Mouse (Mus musculus): Measurements from ENCODE around the gene Cpeb3.
A peak's percentile ranks its signal among the peaks of the same experiment; 100 is the strongest.
"Not testable (repeated sequence)": the region's sequence is repeated elsewhere in the genome, so short reads cannot be mapped to it uniquely, and the experiment has no call there.

Cpeb3 gene

GRCm38 (mm10) chr19:37088043-37088748 lies 120.2 kb downstream of the Cpeb3 start:
- DNase-seq (ENCODE audit: low spot score in 2 of 2) = no peak

- DNase-seq (ENCODE audit: low spot score in 2 of 2) = no peak
Measured at GRCm38 (mm10) chr19:37084546-37084945, 123.9 kb downstream of the Cpeb3 start.

- DNase-seq (ENCODE audit: low spot score in 2 of 2) = no peak
Measured at GRCm38 (mm10) chr19:37081467-37081866, 126.9 kb downstream of the Cpeb3 start.

- DNase-seq (ENCODE audit: low spot score in 2 of 2) = no peak
Measured at GRCm38 (mm10) chr19:37079151-37079550, 129.2 kb downstream of the Cpeb3 start.

- no peak for DNase-seq (ENCODE audit: low spot score in 2 of 2)
Measured at GRCm38 (mm10) chr19:37078571-37078970, 129.8 kb downstream of the Cpeb3 start.

- DNase-seq (ENCODE audit: low spot score in 2 of 2) = no peak
Measured at GRCm38 (mm10) chr19:37078064-37078463, 130.3 kb downstream of the Cpeb3 start.

- not testable (repeated sequence) for DNase-seq (ENCODE audit: low spot score in 2 of 2)
Measured at GRCm38 (mm10) chr19:37077258-37077657, 131.1 kb downstream of the Cpeb3 start.

GRCm38 (mm10) chr19:37076646-37077045 lies 131.8 kb downstream of the Cpeb3 start:
- DNase-seq (ENCODE audit: low spot score in 2 of 2) = no peak

GRCm38 (mm10) chr19:37076116-37076515 lies 132.3 kb downstream of the Cpeb3 start:
- DNase-seq (ENCODE audit: low spot score in 2 of 2) = no peak

- no peak for DNase-seq (ENCODE audit: low spot score in 2 of 2)
Measured at GRCm38 (mm10) chr19:37075690-37076089, 132.7 kb downstream of the Cpeb3 start.

GRCm38 (mm10) chr19:37074726-37075125 lies 133.7 kb downstream of the Cpeb3 start:
- DNase-seq (ENCODE audit: low spot score in 2 of 2) = no peak

GRCm38 (mm10) chr19:37074276-37074675 lies 134.1 kb downstream of the Cpeb3 start:
- no peak for DNase-seq (ENCODE audit: low spot score in 2 of 2)

GRCm38 (mm10) chr19:37072871-37073629 lies 135.4 kb downstream of the Cpeb3 start:
- no peak for DNase-seq (ENCODE audit: low spot score in 2 of 2)

GRCm38 (mm10) chr19:37069243-37069642 lies 139.2 kb downstream of the Cpeb3 start:
- no peak for DNase-seq (ENCODE audit: low spot score in 2 of 2)

GRCm38 (mm10) chr19:37060078-37060477 lies 148.3 kb downstream of the Cpeb3 start:
- no peak for DNase-seq (ENCODE audit: low spot score in 2 of 2)

- no peak for DNase-seq (ENCODE audit: low spot score in 2 of 2)
Measured at GRCm38 (mm10) chr19:37059623-37060022, 148.8 kb downstream of the Cpeb3 start.

GRCm38 (mm10) chr19:37057161-37057905 lies 151.1 kb downstream of the Cpeb3 start:
- no peak for DNase-seq (ENCODE audit: low spot score in 2 of 2)

GRCm38 (mm10) chr19:37055976-37056556 lies 152.3 kb downstream of the Cpeb3 start:
- no peak for DNase-seq (ENCODE audit: low spot score in 2 of 2)

- DNase-seq (ENCODE audit: low spot score in 2 of 2) = peak in 1 of 2 experiments; percentile 30
Measured at GRCm38 (mm10) chr19:37050643-37051345, 157.6 kb downstream of the Cpeb3 start.

GRCm38 (mm10) chr19:37048507-37048906 lies 159.9 kb downstream of the Cpeb3 start:
- DNase-seq (ENCODE audit: low spot score in 2 of 2) = no peak

- no peak for DNase-seq (ENCODE audit: low spot score in 2 of 2)
Measured at GRCm38 (mm10) chr19:37044431-37044830, 164.0 kb downstream of the Cpeb3 start.
